Mouse (Mus musculus) right cerebral cortex, postnatal 25 days (tissue): ENCODE data around the gene Sox30.

Source experiments
- DNase-seq: peaks from one replicate; pipeline ENCODE4 v3.0.0; 2022

Gene Sox30

DNA sequence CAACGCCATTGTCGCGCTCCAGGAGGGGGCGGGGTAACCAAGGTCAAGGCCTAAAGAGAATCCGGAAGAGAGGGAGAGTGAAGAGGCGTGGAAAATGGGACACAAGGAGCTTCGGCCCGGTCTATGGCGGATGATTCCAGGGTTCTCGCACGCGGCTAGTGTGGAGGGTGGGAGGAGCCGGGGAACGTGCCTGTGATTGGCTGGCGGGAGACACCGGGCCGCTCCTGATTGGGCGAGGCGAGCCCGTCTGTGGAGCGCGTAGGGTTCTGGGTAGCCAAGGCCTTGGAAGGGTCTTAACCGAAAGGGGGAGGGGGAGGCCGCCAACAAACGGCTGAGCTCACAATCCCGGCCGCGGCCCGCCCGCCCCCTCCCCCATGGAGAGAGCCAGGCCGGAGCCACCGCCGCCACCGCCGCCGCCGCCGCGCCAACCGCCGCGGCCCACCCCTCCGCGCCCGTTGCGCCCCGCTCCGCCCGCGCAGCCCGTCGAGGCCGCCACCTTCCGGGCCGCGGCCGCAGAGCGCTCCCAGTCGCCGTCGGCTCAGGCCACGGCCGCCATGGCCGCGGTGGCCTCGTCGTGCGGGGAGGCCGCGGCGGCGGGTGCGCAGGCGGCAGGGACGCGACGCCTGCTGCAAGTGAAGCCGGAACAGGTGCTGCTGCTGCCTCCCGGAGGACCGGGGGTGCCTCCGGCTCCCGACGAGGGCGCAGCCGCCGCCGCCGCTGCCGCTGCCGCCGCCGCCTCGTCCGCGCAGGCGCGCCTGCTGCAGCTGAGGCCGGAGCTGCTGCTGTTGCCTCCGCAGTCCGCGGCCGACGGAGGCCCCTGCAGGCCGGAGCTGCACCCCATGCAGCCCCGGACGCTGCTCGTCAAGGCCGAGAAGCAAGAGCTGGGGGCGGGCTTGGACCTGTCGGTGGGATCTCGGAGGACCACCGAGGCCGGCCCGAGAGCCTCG lies at the start of gene Sox30:
Gene Sox30 (plus strand): TSS at position 365 of the 947 bp plus-strand sequence.
- peak; percentile 55 for DNase-seq

DNA sequence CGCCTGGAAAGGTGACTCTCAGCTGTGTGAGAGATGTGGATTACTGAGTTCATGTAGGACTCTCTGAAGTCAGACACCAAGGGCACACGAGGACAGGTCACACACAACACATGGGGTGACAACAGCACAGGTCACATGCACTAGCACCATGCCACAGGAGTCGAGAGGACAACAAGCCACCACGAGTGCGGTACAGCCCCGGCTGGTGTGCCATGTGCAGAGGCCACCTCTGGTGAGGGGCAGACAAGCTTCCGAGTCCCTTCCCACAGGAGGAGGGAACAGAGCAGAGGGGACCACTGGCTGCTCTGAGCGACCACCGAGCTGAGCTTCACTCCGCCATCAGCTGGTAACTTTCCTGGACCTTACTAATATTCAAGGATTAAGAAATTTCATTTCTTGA lies 47.3 kb upstream of the Sox30 start:
- DNase-seq = no peak

DNA sequence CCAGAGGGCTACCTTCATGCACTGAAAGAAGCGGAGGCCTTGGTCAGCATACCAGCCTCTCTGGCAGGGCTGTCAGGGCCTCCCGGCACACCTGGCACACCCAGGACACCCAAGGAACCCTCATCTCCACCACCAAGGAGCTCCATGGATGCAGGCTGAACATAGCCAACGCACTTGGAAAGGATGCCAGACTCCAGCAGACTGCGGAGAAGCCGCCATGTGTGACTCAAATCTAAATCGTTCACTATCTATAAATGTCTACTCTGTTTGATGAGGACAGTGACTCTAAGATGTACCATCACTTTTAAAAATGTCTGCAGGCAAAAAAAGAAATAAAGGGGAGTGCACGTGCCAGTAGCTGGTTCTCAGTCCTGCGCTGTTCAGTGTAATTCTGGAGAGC lies 42.6 kb upstream of the Sox30 start:
- DNase-seq = no peak

DNA sequence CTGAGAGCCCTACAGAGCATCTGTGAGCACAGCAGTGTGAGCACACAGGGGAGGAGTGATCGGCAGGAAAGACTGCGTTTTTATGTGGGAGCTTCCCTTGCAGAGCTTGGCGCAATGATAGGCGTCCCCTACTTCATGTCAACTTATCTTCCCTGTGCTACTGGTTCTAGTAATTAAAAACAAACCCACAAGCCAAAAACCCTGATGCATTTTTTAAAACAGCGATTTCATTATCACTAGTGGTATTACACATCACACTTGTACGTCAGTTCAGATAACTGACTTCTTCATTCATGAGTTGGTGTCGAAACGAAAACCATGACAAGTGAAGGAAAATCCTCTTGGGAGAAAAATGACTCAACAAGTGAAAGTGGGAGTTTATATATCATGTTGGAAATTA lies 41.2 kb upstream of the Sox30 start:
- DNase-seq = no peak

DNA sequence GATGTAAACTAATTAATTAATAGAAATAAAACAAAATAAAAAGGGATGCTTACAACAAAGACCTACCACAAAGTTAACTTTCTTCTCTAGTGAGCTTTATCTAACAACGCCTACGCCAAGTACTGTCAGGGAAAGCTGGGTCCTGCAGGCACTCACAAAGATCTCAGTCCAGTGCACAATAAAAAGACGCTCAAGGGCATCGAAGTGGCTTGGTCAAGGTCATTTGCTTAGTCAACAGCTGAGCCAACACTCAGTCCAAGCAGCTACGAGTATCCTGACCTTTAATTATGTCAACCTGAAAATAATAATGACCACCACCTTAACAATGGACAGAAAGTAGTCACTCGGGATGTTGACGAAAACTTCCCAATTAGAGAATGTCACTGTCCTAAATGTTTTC lies 37.8 kb upstream of the Sox30 start:
- DNase-seq = no peak

DNA sequence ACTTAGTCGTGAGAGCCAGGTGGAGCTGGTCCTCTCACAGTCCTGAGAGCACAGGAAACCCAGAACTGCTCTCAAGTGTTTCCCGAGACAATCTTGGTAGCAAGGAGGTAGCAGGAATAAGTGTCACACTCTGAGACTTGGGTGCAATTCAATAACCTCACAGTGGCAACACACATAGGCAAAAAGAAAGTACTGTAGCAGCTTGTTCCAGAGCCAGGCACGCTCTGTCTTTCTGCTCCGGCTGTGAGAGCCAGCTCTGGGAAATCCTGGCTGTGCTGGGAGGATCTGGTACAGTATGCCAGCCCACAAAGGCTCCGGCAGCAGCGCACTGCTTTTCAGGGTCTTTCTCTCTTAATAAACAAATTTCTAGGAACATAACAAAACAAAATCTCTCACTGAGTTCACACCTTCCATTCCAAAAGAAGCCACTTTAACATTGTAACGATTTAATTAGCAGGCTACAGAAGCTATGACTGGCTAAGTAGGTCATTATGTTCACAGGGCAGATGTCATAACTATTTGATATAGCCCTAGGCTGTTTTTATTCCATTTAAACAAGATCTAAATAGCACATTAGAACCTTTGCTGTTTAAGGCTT lies 36.9 kb upstream of the Sox30 start:
- peak; percentile 51 for DNase-seq

DNA sequence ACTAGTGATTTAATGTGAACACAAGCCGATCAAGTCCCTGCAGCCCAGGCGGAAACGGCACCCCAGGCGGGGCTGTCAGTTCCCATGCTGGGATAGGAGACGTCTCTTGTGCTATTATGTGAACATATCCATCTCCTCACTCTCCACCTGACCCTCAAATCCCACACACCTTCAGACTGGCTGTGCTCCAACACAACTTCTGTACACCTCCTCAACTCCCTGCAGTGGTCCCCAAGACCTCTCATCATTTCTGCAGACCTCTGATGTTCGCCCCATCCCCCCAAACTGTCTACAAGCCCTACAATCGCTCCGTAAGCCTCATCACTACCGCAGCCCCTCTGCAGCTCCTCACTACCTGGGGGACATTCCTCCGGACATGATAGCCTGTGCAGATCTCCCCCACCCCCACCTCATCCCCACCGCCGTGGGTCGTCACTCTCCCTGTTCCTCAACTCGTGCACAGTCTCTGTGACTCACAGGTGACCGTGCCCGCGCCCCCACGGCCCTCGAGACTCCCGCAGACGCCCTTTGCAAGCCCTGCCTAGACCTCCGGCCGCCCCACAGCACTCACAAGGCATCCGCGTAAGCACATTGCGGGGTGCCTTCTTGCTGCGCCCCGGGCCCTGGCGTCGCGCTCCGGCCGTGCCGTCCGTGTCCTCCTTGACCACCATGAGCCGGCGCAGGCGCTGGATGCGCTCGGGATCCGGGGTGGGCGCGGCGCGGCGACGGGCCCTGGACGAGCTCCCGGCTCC lies 36.0 kb upstream of the Sox30 start:
- DNase-seq = peak; percentile 29

DNA sequence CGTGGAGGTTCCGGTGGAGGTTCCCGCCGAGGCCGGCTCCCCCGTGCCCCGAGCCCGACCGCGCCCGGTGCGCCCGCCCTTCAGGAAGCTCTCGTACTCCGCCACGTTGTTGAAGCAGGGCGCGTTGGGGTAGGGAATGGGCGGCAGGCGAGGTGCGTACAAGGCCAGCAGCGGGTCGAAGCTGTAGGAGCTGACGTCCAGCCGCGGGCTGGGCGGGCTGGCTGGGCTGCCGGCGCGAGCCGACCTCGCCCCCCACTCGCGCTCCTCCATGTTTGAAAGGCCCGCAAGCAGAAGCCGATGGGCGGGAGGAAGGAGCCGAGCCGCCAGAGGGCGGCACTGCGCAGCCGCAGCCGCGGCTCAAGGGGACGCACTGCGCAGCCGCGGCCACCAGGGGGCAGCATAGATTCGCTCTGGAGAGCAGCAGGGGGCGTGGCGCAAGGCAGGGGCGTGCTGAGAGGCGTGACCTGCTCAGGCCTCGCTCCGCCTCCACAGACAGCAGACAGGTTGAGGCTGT lies 35.4 kb upstream of the Sox30 start, which contains the start of gene Lsm11:
Gene Lsm11 (minus strand): TSS at position 293 of the 514 bp plus-strand sequence.
- DNase-seq = peak; percentile 97

DNA sequence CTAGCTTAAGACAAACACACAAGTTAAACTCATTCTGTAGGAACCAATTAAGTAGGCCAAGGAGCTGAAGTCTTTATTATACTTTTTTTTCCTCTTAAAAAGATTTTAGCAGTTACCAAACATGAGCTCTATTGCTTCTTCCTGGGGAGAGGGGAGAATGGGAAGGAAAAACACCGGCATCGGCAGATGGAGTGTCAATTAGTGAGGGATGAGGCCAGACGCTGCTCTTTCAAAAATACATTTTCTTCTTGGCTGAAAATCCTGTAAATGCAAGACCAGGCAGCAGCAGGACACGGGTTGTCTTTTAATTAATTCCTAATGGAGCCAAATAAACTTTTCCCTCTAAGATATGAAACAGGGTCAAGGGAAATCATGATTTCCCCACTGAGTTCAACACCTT lies 33.3 kb upstream of the Sox30 start:
- no peak for DNase-seq

DNA sequence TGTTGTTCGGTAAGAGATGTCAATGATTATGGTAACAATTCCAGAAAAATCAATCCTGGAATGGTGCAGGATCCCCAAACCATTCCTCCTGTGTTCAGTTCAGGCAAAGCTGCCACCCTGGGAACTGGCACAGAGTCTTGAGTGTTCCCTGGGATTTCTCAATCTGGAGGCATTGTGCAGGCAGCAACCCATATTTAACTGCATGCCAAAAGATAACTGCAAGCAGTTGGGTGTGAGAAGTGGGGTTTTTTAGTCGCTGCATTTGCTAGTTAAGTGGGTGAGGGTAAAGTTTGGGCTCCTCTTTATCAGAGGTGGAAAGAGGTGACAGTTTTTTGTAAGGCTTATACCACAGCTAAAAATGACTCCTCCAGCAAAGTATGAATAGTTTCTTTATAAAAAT lies 32.6 kb upstream of the Sox30 start:
- DNase-seq = peak; percentile 42

DNA sequence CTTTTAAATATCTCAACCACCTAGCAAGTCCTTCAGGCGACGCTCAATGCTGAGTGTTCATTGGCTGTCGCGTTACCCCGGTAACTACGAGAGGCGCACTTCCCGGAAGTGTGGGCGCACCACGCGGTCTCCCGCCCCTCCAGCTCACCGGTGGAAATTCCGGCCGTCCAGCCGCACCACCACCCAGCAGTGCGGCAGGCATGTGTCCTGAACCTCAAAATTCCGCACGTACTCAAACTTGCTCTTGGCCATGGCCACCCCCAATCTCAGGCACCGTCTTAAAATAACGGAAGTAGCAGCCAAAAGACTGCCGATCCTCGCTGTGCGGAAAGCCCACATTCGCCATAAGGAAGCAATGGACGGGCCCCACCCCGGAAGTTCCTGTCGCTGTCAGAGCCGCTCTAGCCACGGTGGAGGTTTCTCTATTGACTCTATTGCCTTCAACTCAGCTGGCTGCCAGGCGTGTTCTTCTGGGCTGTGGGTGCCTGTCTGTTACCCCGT lies 24.9 kb upstream of the Sox30 start, which contains the start of gene Thg1l:
Gene Thg1l (minus strand): TSS at position 368 of the 501 bp plus-strand sequence.
- DNase-seq = peak; percentile 91

DNA sequence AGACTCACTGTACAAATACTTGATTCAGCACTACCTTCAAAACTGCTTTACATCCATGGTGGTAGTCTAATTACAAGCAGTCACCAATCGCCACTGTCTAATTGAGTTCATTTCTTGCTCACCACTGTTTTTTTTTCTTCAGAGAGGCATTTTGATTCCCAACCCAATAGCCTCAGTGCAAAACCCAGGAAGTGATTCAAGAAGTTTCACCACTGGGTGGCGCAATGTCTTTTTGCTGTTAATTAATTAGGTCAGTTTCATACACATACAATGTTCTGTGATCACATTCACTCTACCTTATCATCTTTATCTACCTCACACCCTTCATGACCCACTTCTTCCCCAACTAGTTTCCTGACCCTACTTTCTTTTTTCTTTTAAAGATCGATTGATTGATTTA lies 20.5 kb upstream of the Sox30 start:
- no peak for DNase-seq

DNA sequence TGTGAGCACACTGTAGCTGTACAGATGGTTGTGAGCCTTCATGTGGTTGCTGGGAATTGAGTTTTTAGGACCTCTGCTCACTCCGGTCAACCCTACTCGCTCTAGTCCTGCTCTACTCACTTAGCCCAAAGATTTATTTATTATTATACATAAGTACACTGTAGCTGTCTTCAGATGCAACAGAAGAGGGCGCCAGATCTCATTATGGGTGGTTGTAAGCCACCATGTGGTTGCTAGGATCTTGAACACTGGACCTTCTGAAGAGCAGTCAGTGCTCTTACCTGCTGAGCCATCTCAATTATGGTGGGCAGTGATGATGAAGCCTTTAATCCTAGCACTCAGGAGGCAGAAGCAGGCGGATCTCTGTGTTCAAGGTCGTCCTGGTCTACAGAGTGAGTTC lies 20.1 kb upstream of the Sox30 start:
- no peak for DNase-seq

DNA sequence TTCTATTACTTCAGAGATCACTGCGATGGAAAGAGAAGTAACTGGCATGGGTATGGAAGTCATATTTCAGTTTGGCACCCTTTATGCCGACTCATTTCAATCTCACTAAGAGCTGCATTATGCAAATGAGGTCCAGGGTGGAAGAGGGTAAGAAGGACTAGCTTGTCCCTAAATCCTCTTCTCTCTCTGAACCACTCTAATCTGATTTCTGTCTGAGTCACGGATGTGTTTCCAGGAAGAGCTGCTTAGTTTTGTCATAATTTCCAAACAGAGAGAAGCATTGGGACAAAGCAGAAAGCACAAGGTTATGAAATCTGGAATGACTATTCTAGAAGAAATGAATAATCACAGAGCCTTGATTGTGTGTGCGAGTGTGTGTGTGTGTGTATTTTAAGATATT lies 13.2 kb upstream of the Sox30 start:
- DNase-seq = no peak

DNA sequence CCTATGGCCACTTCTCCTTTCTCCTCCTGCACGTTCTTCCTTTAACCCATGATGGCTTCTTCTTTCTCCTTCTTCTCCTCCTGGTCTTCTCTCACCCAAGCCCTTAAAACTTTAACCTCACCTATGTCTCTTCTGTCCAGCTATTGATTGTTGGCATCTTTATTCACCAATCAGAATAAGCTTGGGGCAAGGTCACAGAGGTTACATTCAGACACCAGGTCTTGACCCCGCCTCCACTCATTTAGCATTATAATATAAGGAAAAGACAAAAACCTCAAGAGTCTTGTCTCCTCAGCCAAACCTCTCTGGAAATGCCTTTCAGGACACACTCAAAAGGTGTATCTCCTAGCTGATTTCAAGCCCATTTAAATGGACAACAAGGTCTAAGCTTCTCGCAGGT lies 11.6 kb upstream of the Sox30 start:
- no peak for DNase-seq

DNA sequence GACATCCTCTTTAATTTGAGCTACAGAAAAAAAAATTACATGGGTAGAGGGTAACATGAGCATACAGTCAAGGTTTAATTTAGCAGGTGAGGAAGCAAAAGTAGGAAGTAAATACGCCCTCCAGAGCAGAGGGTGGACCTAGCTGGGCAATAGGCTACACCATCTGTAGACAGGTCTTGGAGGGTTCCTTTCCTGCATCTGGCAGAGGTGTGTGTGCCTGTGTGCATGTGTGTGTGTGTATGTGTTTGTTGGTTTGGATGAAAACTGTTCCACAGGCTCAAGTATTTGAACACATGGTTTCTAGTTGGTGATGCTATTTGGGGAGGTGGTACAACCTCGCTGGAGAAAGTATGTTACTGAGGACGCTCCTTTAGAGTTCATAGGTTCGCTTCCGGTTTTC lies 6.5 kb upstream of the Sox30 start:
- DNase-seq = no peak

DNA sequence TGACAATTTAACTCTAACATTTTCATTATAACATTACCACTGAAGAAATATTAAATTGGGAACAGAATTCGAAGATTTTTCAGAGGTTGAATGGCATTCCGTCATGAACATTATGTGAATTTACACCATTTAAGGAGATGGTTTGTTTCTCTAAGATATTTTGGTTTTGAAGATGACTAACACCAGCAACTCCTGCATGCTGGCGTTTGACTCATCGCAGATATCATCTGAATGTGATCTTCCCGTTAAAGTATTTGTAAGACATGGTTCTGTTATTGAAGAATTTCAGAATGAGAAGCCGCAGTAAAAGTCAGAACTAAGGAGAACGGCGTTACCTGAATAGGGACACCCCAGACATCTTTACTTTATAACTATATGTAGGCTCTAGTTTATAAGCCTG lies 5.6 kb upstream of the Sox30 start:
- no peak for DNase-seq

DNA sequence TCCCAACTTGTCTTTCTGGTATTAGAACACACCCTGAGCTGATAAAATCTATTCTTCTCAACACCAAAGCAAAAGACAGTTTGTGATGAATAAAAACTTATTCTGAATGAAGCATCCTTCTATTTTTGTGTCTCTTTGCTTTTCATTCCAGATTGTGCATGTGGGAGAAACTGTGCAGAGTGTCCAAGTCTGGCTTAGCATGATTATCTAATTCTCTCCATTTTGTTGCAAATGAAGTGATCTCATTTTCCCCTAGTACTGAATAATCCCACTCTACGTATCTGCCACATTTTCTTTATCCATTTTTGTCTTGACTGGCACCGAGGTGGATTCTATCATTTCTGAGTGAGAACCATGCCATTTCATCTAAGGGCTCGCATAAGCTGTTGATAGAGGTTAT lies 4.0 kb upstream of the Sox30 start:
- no peak for DNase-seq

DNA sequence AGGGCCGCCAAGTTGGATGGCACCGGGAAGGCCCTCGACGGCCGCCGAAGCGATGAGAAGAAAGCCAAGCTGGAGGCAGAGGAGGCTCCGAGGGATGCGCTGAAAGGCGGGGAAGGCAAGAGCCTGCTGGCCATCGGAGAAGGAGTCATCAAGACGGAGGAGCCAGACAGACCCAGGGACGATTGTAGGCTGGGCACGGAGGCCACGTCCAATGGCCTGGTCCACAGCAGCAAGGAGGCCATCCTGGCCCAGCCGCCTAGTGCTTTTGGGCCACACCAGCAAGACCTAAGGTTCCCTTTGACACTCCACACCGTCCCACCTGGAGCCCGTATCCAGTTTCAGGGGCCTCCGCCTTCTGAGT lies 763 bp downstream of the Sox30 start:
- no peak for DNase-seq

DNA sequence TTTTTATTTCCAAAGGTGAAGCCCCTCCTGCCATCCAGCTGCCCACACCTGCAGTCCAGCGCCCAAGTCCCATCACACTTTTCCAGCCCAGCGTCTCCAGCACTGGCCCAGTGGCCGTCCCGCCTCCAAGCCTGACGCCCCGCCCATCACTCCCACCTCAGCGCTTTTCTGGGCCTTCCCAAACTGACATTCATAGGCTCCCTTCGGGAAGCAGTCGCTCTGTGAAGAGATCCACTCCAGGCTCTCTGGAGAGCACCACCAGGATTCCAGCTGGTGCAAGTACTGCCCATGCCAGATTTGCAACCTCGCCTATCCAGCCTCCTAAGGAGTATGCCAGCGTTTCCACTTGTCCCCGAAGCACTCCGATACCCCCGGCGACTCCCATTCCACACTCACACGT lies 11.5 kb downstream of the Sox30 start:
- DNase-seq = no peak

DNA sequence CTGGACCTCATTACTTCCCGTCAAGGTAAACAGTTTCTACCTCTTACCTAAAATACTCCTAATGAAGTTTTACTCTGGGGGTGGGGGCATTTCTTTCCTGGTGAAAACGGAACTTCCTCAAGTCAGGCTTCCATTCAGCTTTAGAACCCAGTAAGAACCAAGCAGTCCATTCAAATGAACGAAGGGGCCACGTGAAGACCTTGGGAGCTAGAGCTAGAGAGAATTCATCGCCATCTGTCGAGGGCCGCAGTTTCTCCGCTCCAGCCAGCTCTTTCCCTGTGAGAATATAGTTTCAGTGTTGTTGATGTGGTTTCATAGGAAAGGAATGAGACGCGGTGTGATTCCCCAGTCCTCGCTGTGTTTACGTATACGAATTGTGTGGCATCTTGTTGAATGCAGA lies 12.0 kb downstream of the Sox30 start:
- no peak for DNase-seq

DNA sequence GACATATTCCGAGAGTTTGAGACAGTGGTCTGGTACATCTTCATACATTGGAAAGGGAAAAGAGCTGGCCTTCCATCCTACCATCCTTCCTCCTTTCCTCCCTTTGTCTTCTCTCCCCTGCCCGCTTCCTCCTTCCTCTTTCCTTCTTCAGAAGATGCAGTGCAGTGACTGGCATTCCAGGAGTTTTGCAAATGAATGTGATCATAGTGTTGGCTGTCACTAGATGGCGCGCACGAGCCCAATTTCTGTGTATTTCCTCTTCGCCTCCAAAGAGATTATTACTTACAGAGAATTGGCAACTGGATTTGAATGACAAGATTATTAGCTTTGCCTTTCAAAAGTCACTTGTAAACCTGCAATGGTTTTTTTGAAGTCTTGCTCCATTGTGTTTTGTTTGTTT lies 36.0 kb downstream of the Sox30 start:
- peak; percentile 59 for DNase-seq

DNA sequence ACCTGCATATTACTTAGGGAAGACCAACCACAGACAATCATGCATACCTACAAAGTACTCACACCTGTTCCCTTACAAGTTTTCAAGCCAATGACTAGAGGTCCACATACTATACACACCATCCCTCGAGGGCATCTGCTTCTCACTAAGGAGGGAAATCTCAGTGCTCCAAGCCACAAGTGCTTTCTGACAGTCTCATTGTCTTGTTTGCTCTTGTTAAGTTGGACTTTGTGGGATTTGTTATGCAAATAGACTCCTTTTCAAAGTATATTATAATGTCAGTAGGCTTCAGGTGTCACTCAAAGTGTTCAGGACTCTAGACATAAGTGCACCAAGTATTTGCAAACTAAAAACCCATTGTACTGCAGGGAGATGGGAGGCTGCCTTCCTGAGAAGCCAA lies 40.1 kb downstream of the Sox30 start:
- DNase-seq = no peak
